Mouse (Mus musculus): ENCODE measurements at regions not wholly inside any gene's neighbourhood (a gene's known extent, or its start where the extent isn't known, plus 50 kb on each side); places are given as distances from the start of the nearest gene placed in this dataset.
A peak's percentile ranks its signal among the peaks of the same experiment; 100 is the strongest.

DNA sequence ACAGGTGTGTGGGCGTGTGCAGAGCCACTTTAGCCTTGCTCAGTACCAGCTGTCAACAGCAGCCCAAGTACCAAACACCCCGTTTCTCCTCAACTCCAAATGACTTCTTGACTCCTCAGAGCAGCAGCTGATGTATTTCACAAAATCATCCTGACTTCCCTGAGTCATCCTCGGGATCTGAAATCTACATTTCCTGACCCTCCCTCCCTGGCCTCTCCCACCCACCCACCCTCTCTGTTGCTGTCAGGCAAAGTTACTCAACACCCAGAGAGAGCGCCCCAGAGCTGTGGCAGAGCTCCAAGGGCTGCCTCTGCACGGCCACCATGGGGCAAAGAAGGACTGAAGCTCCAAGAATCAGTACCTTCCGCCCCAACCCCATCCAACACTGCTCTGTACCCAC lies 83.5 kb upstream of the Cyp1b1 start:
- no peak for TF ChIP-seq GATA1 (IDR thresholded peaks at IDR 0.05; ENCODE audit: borderline replicate concordance, low read length)
- no peak for TF ChIP-seq FLI1 (IDR thresholded peaks at IDR 0.05; ENCODE audit: low read length)
- no peaks in the 10 kb centered on the region for H3K9me3 ChIP-seq

GRCm38 (mm10) chr17:79790166-79790565 lies 75.3 kb upstream of the Cyp1b1 start:
- Histone ChIP-seq H3K4me3 (replicated peaks) (no peak overlapping the region), H3K4me1 (no peaks in the 10 kb centered on the region), H3K27me3 (replicated peaks) (no peaks in the 10 kb centered on the region), H3K36me3 (replicated peaks; ENCODE audit: low read length) (no peaks in the 10 kb centered on the region), H3K9me3 (no peaks in the 10 kb centered on the region)
- no peak for TF ChIP-seq GATA1 (IDR thresholded peaks at IDR 0.05; ENCODE audit: borderline replicate concordance, low read length)
- TF ChIP-seq FLI1 (IDR thresholded peaks at IDR 0.05; ENCODE audit: low read length) = no peak

More for the DNA sequence above, 83.5 kb upstream of the Cyp1b1 start:
- H3K27me3 ChIP-seq (replicated peaks) = no peaks in the 10 kb centered on the region
- H3K4me3 ChIP-seq (replicated peaks) = no peak overlapping the region
- no peaks in the 10 kb centered on the region for H3K4me1 ChIP-seq
- no peaks in the 10 kb centered on the region for H3K36me3 ChIP-seq (replicated peaks; ENCODE audit: low read length)

DNA sequence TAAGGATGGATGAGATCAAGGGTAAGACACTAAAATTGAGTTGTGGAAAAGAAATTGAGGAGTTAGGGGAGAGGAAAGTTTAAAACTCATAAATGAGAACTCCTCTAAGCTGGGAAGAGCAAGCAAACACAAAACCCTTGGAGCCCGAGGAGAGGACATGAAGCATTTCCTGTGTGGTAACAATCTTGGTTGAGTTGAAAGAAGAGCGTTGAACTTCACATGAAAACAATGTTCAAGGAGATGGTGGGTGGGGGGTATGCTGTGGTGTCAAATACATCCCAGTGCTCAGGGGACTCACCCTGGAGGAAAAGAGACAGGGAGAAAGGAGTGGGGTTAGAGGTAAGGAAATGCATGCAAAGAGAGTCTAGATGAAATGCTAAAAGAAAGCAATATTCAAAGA lies 72.3 kb upstream of the Cyp1b1 start:
- peaks cover 2% of the 10 kb centered on the region; the same call in 1 of the 2 replicates for H3K9me3 ChIP-seq
- no peak overlapping the region for H3K4me3 ChIP-seq (replicated peaks)
- no peaks in the 10 kb centered on the region for H3K4me1 ChIP-seq
- TF ChIP-seq FLI1 (IDR thresholded peaks at IDR 0.05; ENCODE audit: low read length) (no peak), GATA1 (IDR thresholded peaks at IDR 0.05; ENCODE audit: borderline replicate concordance, low read length) (no peak)
- no peaks in the 10 kb centered on the region for H3K27me3 ChIP-seq (replicated peaks)
- H3K36me3 ChIP-seq (replicated peaks; ENCODE audit: low read length) = no peaks in the 10 kb centered on the region

- Histone ChIP-seq H3K36me3 (replicated peaks; ENCODE audit: low read length) (no peaks in the 10 kb centered on the region), H3K9me3 (peaks cover 4% of the 10 kb centered on the region; the same call in 1 of the 2 replicates), H3K27me3 (replicated peaks) (no peaks in the 10 kb centered on the region), H3K4me1 (no peaks in the 10 kb centered on the region), H3K4me3 (replicated peaks) (no peak overlapping the region)
- no peak for TF ChIP-seq GATA1 (IDR thresholded peaks at IDR 0.05; ENCODE audit: borderline replicate concordance, low read length)
- TF ChIP-seq FLI1 (IDR thresholded peaks at IDR 0.05; ENCODE audit: low read length) = no peak
These were observed 71.8 kb upstream of the Cyp1b1 start for GRCm38 (mm10) chr17:79786691-79787090.

DNA sequence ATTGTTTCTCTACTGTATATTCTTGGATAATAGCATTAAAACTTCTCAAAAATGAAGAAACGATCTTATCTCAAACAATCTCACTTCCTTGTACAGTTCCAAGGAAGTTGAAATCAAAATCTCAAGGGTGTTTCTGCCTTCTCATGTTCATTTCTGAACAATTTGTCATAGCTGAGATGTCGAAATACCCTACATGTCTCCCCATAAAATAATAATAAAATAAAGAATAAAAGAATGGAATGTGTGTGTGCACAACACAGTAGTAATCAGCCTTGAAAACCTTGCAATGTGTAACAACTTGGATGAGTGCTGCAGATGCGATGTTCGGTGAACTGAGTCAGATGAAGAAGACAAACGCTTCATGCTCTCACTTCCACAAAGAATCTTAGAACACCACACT lies 71.4 kb upstream of the Cyp1b1 start:
- TF ChIP-seq GATA1 (IDR thresholded peaks at IDR 0.05; ENCODE audit: borderline replicate concordance, low read length) (no peak), FLI1 (IDR thresholded peaks at IDR 0.05; ENCODE audit: low read length) (no peak)
- Histone ChIP-seq H3K4me3 (replicated peaks) (no peak overlapping the region), H3K4me1 (no peaks in the 10 kb centered on the region), H3K27me3 (replicated peaks) (no peaks in the 10 kb centered on the region), H3K9me3 (peaks cover 4% of the 10 kb centered on the region; the same call in 1 of the 2 replicates), H3K36me3 (replicated peaks; ENCODE audit: low read length) (no peaks in the 10 kb centered on the region)

DNA sequence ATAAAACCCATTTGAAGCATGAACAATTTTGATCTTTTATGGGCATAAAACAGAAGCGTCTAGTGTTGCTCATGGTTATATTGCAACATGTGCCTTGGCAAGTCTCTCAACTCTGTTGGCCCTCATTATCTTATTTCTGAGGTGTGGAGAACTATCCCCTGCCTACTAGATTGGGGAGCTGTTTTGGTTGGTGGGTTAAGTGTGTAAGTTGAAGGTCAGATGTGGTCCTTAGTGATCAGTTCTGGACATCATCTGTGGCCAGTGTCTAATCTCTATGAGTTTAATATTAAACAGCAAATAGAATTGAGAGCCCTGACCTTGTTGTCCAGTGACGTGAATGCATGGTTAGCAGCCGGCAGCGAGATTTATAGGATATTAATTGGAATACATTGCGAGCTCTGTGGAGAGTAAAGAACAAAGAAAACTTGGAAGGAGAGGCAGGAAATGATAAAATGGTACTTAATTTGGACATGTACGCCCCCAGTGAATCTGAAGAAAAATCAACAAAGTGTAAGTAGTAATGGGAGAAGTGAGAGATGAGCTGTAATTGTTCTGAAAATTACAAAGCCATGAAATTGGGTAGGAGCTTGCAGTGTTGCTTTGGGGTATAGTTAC lies 69.5 kb upstream of the Cyp1b1 start:
- Histone ChIP-seq H3K36me3 (replicated peaks; ENCODE audit: low read length) (no peaks in the 10 kb centered on the region), H3K4me1 (no peaks in the 10 kb centered on the region; the same call in 1 of the 2 replicates)
- TF ChIP-seq GATA1 (IDR thresholded peaks at IDR 0.05; ENCODE audit: borderline replicate concordance, low read length) (no peak), FLI1 (IDR thresholded peaks at IDR 0.05; ENCODE audit: low read length) (no peak)

DNA sequence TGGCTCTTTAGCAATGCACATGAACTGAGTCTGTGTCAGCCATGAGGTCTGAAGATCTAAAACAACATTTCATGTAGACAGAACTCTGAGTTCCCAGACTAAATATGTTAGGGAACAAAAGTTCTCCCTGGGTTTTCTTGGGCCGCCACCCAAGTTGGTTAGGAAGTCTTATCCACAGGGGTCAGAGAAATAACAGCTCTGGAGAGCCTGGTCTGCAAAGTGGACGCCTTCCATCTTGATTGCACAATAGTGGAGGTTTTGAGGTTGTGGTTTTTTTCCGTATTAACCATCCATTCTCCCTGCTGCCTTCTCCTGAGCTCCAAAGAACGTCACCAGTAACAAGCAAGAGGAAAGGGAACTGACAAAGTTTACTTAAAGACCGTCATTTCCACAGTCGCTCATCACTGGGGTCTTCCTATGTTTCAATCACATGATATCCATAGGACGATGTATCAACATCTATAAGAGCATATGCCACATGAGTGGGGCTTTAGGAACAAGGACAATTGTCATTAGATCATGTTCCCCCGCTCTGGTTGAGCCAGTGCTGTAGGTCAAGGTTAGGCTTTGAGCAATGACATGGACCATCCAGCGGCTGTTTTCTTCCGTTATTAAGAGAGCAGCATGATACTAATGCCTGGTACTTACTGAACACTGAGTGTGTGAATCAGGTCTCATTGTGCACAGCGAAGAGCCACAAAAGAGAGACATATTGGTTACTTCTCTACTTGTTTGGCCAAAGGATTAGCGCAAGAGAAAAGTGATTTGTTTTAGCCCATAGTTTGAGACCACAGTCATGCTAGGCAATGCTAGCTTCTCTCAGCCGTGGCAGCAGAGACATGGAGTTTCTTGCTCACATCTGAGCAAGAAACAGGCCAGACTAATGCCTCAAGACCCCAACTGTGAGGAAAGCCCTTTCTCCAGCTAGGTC lies 67.1 kb upstream of the Cyp1b1 start:
- H3K9me3 ChIP-seq = peaks cover 14% of the 10 kb centered on the region
- H3K36me3 ChIP-seq (replicated peaks; ENCODE audit: low read length) = no peaks in the 10 kb centered on the region
- TF ChIP-seq GATA1 (IDR thresholded peaks at IDR 0.05; ENCODE audit: borderline replicate concordance, low read length) = no peak
- no peak for TF ChIP-seq FLI1 (IDR thresholded peaks at IDR 0.05; ENCODE audit: low read length)
- H3K4me1 ChIP-seq = no peaks in the 10 kb centered on the region; the same call in 1 of the 2 replicates
- H3K4me3 ChIP-seq (replicated peaks) = no peak overlapping the region
- H3K27me3 ChIP-seq (replicated peaks) = no peaks in the 10 kb centered on the region

More for the DNA sequence above, 69.5 kb upstream of the Cyp1b1 start:
- peaks cover 14% of the 10 kb centered on the region for H3K9me3 ChIP-seq
- H3K4me3 ChIP-seq (replicated peaks) = no peak overlapping the region
- H3K27me3 ChIP-seq (replicated peaks) = no peaks in the 10 kb centered on the region

GRCm38 (mm10) chr17:79781262-79781661 lies 66.4 kb upstream of the Cyp1b1 start:
- Histone ChIP-seq H3K4me1 (no peaks in the 10 kb centered on the region; the same call in 1 of the 2 replicates), H3K27me3 (replicated peaks) (no peaks in the 10 kb centered on the region), H3K4me3 (replicated peaks) (no peak overlapping the region), H3K9me3 (peaks cover 14% of the 10 kb centered on the region), H3K36me3 (replicated peaks; ENCODE audit: low read length) (no peaks in the 10 kb centered on the region)
- TF ChIP-seq FLI1 (IDR thresholded peaks at IDR 0.05; ENCODE audit: low read length) = no peak
- TF ChIP-seq GATA1 (IDR thresholded peaks at IDR 0.05; ENCODE audit: borderline replicate concordance, low read length) = no peak

- TF ChIP-seq GATA1 (IDR thresholded peaks at IDR 0.05; ENCODE audit: borderline replicate concordance, low read length) = no peak
- no peak for TF ChIP-seq FLI1 (IDR thresholded peaks at IDR 0.05; ENCODE audit: low read length)
- Histone ChIP-seq H3K27me3 (replicated peaks) (no peaks in the 10 kb centered on the region), H3K4me3 (replicated peaks) (peak overlapping the region; percentile 46), H3K36me3 (replicated peaks; ENCODE audit: low read length) (no peaks in the 10 kb centered on the region), H3K9me3 (peaks cover 14% of the 10 kb centered on the region), H3K4me1 (no peaks in the 10 kb centered on the region; the same call in 1 of the 2 replicates)
These were observed 63.1 kb upstream of the Cyp1b1 start for GRCm38 (mm10) chr17:79777874-79778395.

Data from megakaryocyte, embryonic 14.5 days (primary cell).